Mouse (Mus musculus) neural tube, embryonic 10.5 days (tissue): ENCODE results near the gene AC140267.1.
A peak's percentile ranks its signal among the peaks of the same experiment; 100 is the strongest.

Experiments
- DNase-seq: peaks from one replicate; pipeline ENCODE4 v3.0.0-alpha.2; 2017; ENCODE audit warnings: low spot score; ENCODE audit errors: extremely low spot score

Gene AC140267.1

DNA sequence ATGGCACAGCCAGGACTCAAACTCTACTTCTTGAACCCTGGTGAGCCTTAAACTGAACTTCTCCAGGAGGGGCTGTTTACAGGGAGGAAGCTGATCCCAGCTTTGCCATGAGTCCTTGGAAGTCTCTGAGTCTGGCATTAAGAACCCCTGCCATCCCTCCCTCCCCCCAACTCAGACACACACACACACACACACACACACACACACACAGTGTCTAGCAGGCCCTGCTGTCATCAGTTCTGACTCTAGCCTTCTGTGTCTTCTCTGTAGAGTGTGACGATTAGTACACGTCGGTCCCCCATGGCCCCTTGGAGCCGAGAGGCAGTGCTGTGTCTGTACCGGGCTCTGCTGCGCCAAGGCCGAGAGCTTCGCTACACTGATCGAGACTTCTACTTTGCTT is at the start of gene AC140267.1:
TSS of gene AC140267.1 (plus strand) at position 301 of the 400 bp plus-strand sequence.
- DNase-seq = no peak

DNA sequence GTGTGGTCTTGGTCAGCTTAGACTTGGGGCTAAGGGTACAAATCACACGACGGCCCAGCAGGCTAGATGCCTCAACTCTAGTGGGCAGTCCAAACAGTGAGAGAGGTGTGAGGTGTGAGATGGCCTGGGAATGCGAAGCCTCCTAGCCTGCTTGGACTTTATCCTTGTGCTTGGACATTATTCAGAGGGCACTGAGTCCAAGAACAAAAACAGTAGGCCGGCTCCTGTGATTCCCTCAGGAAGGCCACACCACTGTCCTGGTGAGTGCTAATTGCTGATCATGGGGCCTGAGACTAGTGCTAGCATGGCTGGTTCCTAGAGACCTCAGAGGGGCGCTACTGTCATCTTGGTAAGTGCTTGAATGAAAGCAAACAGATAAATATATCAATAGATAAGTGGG is 46.7 kb upstream of the AC140267.1 start:
- no peak for DNase-seq

DNA sequence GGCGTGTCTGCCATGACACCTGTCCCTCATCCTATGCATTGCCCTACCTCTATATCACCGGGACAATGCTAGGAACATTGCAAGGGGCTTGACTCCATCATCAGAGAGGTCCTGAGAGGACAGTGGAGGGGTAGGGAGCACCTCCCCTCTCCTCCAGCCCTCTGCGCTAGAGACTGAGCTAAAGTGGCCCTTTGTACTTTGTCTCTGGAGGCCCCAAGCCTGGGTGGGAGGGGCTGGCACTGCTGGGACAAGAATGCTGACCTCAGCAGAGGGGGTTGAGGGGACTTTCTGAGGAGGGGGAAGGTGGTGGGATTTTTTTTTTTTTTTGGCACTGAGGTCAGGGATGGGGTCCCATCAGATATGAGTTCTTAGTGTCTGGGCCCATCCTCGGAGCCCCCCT is 45.6 kb upstream of the AC140267.1 start:
- DNase-seq = no peak

DNA sequence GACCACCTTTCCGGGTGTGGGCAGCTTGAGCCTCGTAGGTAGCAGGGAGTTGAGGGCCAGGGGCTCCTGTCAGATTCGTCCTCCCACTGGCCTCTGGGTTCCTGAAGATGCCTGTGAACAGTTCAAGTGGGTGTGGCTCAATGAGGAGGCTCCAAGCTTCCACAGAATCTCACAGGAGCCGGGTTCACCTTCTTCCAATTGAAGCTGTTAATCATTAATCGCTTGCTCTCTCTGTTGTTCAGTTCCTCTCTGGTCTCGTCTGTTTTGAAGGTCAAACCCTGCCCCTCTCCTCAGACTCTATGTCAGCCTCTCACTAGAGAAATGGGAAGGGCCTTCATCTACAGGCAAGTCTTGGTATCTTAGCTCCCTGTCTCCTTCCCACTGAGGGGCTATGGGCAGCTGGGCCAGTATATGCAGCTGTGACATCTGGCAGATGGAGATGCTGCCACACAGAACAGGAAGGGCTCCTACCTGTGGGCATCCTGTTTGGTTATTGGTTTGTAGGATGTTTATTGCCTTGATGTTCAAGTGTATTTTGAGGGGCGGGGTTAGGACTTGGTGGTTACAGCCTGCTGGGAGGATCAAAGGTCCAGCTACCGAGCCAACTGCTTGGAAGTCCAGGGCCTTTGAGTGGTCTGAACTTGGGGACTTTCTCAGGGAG is 43.9 kb upstream of the AC140267.1 start:
- DNase-seq = no peak

DNA sequence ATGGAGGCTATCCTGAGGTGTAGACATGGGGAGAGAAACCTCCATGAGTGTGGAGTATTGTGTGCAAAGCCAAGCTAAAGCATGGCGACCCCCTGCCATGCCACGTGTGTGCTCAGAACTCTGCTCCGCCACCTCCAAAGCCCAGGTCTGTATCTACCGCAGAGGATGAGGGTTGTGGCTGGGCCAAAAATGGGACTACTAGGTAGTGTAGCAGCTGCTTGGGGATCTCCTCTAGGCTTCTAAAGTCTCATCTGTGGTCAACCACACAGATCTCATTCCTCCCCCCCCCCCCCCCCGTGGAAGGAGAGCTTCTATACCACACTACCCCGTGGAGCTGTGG is 43.4 kb upstream of the AC140267.1 start:
- no peak for DNase-seq

DNA sequence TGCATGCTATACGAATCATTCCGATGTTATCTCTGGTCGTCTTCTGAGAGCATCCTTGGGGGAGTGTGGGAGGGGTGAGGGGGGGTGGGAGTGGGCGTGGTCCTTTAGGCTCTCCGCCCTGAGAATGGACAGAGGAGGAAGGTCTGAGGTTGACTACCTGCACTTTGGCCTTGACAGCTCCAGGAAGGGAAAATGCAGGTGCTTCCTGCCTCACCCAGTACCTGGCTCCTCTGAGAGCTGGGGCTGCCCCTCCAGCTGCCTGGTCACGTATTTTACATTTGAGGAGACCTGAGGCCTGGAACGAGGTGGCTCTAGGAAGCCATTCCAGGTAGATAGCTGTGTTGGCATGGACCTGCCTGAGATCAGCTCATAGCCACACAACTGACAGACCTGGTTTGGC is 42.8 kb upstream of the AC140267.1 start:
- no peak for DNase-seq

DNA sequence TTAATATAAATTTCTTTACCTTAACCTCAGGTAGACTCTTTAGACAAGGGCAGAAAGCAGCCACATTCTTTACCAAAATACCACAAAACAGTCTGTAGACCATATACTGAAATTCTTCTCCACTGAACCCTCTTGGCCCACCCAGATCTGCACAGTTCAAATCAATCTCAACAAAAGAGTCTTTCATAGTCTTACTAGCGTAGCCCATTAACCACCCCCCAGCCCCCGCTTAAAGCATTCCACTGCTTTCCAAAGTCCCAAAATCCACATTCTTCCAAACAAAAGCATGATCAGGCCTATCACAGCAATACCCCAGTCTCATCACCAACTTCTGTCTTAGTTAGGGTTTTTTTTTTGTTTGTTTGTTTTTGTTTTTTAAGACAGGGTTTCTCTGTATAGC is 36.1 kb upstream of the AC140267.1 start:
- DNase-seq = no peak

DNA sequence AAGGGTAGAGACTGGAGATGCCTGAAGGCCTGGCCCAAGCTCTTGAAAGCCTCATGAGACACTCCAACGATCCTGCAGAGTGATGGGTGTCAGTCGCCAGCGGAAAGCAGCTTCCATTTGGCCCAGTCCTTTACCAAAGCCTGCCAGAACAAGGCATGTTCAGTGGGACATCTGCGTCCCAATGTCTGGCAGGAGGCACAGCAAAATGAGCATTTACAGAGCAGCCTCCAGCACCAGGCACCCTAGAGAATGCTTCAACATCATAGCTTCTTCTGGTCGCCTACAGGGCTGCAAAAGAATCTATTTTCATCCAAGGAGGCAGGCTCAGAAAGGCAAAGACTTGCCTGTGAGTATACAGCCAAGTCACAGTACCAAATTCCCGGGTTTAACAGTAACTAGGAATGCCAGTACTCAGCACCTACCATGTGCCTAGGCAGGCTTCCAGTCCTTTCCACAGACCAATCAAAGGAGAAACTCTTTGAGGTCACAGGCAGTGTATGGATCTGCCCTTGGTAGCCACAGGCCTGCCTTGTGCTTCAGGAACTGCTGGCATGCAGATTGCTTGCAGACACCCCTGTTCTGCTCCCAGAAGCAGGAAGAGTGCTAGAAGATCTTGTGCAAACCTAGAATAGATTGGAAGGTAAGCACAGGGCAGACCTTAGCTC is 33.4 kb upstream of the AC140267.1 start:
- no peak for DNase-seq

DNA sequence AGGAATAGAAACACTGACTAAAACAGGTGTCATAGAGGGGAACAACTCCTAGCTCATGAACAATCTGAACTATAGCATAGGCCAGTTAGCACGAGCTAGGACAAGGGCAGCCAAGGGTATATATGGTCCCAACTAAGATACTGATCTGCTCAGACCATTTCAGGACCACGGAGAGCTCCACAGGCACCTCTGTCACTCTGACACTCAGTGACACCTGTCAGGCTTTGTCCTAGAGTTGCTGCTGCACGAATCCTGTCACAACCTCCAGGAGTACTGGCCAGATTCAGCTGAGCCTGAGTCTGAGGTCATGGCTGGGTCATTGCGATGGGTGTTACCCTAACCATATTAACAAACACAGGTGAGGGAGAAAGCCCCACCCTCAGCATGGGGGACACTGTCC is 32.2 kb upstream of the AC140267.1 start:
- DNase-seq = peak; percentile 31

DNA sequence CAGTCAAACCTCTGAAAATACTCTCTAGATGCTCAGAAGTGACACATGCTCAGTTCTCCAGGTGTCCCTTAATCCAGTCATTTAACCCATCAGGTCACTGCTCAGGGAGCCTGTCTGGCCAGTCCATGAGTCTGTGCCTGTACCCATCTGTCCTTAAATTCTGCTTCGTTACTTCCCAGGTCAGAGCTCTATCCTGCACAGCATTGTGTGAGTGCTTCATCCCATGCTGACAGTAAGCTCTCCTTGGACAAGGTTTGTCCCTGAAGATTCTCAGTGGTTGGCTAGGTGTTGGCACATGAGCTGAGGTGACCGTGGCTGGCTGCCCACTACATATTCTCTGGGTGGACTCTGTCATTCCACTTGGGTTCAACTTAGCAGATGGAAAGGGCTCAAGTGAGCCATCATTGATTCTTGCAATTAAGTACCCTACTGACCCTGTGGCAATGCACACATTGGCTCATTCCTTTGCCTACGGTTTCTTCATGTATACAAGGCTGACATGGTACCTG is 29.5 kb upstream of the AC140267.1 start:
- DNase-seq = no peak

DNA sequence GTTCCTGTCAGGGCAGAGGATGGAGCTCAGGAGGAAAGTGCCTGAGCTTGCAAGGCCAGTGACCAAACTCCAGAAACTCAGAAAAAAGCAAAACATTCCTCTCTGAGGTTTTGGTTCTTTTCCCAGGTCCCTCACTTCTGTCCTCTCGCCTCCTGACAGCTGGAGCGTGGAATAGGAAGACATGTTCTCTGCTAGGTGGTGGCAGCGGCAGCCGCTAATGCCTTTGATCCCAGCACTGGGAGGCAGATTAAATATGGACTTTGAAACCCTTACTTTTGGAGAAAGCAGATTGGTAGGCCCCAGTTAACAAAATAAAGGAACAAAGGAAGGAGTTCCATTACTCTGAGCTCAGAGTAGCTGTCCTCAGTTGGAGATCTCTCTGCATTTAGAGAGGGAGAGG is 27.2 kb upstream of the AC140267.1 start:
- DNase-seq = no peak

DNA sequence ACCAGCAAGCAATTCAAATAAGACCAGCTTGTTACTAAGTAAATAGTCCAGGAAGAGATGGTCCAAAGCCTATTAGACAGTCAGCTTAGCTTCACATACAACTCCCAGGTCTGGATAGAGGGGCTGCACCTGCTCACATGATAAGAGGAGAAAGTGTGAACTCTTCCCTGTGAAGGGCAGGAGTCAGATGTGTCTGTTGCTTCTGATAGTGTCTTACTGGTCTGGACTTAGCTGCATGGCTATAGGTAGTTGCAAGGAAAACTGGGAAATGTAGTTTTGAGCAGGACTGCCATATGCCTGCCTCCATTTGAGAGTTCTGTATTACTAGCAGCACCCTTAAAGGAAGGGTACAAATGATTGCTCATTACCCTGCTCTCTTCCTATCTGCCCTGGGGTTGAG is 21.9 kb upstream of the AC140267.1 start:
- no peak for DNase-seq

DNA sequence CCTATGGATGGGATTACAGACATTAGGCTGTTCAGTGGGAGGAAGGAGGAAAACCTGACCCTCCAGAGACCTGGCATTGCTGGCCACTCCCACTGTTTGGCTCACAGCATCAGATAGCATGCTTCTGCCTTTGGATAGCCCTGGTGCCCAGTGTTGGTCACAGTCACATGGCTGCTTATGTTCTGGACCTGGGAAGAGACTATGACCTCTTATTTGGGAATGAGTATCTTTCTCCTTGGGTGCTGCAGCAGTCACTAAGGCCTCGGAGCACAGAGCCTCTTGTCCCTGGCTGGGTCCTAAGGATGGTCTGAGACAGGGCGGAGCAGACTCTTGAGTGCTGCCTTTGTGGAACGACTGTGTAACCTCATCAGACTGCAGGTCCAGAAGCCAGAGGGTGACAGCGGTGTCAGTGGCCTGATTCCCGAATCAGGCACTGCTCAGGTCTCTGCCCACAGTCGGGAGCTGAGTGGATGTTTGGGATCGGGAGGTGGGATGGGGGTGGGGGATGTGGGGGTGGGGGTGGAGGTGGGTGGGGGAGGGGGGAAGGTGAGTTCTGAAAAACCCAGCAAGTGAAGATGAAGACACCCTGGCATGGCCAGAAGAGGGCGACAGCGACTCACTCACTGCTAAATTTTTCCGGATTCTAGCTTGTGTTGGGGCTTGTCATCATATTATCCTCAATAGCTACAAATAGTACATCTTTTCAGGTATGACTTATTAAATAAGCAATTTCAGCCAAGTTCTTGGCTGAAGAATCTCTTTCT is 19.7 kb upstream of the AC140267.1 start:
- DNase-seq = no peak

DNA sequence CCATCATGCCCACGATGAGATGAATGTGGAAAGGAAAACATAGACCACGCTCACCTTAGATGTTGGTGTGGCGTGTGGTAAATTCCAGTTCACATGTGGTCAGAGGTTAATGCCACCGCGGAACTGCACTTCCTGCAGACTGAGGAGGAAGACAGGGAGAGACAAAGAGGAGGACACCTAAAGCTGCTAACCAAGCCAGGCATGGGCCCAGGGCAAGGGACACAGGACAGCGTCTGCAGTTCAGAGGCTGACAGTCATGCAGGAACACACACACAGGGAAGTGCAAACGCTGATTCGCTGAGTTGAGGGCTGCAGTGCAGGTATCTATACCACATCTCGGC is 19.2 kb upstream of the AC140267.1 start:
- no peak for DNase-seq

DNA sequence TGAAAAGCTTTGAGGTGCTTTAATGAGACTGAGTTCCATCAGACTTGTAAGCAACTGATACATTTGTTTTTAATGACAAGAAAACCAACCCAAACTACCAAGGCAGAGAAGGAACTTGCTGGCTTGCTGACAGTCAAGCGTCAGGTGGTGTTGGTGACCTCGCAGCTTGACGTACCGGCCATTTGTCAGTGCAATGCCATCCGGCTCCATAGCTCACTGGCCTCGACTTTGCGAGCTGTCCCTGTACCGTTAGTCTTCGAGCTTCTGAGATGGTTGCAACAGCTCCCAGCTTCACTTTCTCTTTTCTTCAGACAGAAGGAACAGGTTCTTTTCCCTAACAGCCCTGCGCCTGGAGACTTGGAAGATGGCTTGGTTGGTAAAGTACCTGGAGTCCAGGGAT is 18.2 kb upstream of the AC140267.1 start:
- DNase-seq = no peak

DNA sequence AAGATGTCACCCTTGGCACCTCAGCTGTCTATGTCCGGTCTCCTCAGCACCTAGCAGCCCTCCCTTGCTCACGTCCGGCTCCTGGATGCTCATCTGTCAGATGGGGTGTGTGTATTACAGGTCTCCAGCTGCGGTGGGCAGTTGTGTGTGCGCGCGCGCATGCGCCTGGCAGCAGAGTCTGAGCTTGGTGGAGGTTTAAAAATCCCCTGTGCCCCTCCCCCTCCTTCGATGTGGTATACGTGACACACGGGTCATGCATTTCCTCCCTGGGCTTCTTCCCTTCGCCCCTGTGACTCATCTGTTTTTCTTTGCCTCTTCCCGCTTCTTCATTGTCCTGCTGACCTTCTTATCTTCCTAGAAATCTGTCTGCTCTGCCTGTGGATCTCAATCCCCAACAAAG is 16.4 kb upstream of the AC140267.1 start:
- DNase-seq = peak; percentile 23

DNA sequence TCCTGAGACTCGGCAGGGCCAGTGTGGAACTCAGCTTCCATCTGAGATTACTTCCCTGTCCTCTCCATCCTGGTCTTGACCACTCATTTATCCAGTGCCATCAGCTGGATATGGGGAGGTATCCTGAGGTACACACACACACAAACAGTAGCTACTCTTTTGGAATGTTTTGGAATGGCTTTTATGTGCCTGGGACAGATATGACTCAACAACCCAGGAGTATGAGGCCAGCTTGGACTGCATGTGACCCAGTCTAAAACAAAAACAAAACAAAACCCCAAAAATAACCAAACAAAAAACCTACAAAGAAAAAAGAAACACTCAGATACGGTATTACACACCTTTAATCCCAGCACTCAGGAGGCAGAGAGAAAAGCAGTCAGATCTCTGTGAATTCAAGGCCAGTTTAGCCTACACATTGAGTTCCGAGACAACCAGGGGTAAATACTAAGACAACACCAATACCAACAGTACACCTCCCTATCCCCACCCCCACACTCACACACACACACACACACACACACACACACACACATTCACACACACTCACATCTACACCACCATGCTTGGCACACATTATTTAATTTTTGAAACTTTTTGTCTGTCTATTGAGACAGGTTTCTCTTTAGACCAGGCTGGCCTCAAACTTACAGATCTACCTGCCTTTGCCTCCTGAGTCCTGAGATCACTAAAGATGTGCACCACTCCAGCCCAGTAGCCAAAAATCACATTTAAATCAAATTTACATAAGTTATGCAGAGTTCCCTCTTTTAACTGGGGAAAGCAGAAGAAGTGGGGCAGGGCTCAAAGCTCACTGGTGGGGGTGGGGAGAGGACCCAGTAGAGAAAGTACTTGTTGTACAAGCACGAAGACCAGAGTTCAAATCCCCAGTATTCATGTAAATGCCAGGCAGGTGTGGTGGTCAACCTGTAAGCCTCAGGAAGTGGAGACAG is 15.7 kb upstream of the AC140267.1 start:
- no peak for DNase-seq

DNA sequence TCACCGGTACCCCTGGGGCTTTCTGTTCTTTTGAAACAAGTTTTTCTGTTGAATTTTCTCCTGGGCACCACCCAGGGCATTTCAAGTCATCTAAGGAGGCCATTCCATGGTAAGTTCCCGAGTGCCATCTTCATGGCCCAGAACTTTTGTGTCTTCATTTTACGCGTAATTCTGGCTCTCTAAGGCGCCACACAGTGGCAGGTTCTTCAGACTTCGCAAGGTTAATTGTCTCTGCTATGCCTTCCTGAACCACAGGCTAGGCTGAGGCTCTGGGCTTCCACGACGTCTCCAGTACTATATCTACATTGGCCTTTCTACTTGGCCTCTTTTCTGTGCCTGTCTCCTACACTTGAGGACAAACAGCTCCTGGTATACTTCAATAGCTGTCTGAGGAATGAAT is 14.6 kb upstream of the AC140267.1 start:
- DNase-seq = no peak

DNA sequence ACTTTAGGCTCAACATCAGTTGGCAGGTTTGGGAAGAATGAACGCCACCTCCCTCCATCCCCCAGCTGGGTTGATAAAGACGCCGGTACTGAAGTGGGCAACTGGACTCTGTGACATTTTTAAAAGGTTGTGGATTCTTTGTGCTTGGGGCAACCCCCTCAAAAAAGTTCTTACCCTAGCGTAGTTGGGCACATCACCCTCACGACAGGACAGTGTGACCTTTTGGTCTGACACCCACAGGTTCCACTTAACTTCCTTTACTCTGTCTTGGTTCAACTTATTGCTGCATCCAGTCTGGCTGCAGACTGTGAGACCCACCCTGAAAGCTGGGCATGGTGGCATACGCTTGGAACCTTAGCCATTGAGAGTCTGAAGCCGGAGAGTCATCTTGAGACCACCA is 11.9 kb upstream of the AC140267.1 start:
- DNase-seq = no peak

DNA sequence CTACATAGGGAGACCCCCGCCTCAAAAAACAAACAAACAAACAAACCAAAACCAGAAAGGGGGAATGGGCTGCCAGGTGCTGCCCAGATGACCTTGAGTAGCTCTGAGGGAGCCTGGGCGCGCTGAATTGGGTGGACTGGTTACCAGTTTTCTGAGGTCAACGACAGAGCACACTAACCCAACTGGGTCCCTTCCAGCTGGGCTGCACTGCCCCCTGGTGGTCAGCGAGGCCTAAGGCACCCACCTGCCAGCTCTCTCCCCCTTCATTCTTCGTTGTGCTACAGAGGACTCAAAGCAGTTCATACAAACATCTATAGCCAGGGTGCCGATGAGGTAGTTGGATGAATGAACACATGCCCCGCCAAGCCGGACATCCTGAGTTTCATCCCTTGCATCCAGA is 10.4 kb upstream of the AC140267.1 start:
- DNase-seq = peak; percentile 78

DNA sequence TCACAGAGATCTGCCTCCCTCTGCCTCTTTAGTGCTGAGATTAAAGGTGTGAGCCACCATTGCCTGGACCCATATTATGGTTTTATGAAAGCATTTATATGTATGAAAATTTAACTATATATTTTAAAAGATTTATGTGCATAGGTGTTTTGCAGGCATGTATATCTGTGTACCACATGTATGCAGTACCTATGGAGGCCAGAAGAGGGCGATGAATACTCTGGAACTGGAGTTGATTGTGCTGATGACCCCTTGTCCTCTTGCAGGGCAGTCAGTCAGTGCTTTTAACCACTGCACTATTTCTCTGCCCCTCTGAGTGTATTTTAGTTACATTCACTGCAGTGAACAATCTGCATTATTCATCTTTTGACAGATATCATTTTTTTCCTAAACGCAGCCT is 9.8 kb upstream of the AC140267.1 start:
- DNase-seq = peak; percentile 61
